Mouse (Mus musculus): ENCODE data around the gene N4bp2l1. TPM values are rescaled to one million over a fixed set of nuclear protein-coding genes. Genes with fewer than 3 reads are reported as not detected.
"Not testable (repeated sequence)": the region's sequence is repeated elsewhere in the genome, so short reads cannot be mapped to it uniquely, and the experiment has no call there.

The N4bp2l1 gene
- 6.9 and 8.6 TPM in 2 replicates for polyA plus RNA-seq (2015; fragmentation: Nextera tagmentation; extraction: Ambion mirVana)

DNA sequence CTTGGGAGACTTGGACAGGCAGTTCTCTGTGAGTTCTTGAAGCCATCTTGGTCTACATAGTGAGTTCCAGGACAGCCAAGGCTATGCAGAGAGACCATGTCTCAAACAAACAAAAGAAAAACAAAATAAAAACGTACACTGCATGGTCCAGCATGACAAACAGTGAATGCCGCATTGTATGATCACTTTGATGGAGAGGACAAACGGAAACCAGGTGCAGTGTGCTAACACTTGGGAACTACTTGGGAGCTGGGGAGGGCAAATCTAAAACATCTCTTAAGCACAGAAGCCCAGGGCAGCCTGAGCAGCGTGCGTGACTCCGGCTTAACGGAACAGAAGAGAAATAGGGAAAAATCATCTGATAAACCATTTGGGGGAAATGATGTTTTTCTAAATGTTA is at the start of gene N4bp2l1:
TSS of gene N4bp2l1 (minus strand) at position 101 of the 400 bp plus-strand sequence.
- Histone ChIP-seq H3K4me3 (replicated peaks; ENCODE audit: low read depth, low read length) (no peak within 1 kb of the TSS), H3K9ac (ENCODE audit: low read depth, low read length) (no peak within 1 kb of the TSS), H3K27ac (no peak within 1 kb of the TSS), H3K27me3 (ENCODE audit: insufficient read depth, low read length) (no peaks in the 10 kb centered on the region), H3K9me3 (replicated peaks; ENCODE audit: low read length) (no peaks in the 10 kb centered on the region), H3K4me2 (ENCODE audit: low read length) (no peak within 1 kb of the TSS), H3K4me1 (replicated peaks; ENCODE audit: insufficient read depth, low read length) (peaks cover 11% of the 10 kb centered on the region; the same call in 1 of the 2 replicates), H3K36me3 (ENCODE audit: insufficient read depth, low read length) (no peaks in the 10 kb centered on the region)
- WGBS, result 92% methylated on average over 7 of the region's 7 CpGs
- ATAC-seq (replicated peaks; ENCODE audit: low FRiP score, low read depth) (no peak), DNase-seq (ENCODE audit: low spot score) (no peak)
- TF ChIP-seq CTCF (IDR thresholded peaks at IDR 0.05; ENCODE audit: low read depth), result no peak

DNA sequence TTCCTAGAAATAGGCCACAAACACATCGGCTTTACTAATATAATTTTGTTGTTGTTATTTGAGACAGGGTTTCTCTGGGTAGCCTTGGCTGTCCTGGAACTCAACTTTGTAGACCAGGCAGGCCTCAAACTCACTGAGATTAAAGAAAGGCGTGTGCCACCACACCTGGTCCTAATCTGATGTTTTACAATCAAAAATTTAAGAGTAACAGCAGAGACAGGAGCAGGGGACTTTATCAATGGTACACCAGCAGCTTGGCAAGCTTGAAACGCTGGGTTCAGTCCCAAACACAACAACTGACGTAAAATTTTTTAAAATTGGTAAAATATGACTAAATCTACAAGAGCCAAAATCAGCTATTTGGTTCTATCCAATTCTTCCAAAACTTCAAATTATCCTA is 47.9 kb upstream of the N4bp2l1 start:
- ATAC-seq (replicated peaks; ENCODE audit: low FRiP score, low read depth) (no peak), DNase-seq (ENCODE audit: low spot score) (no peak)
- no peaks in the 10 kb centered on the region for H3K27me3 ChIP-seq (ENCODE audit: insufficient read depth, low read length)
- H3K4me2 ChIP-seq (ENCODE audit: low read length), result no peak overlapping the region
- H3K9me3 ChIP-seq (replicated peaks; ENCODE audit: low read length), result no peaks in the 10 kb centered on the region
- peaks cover 11% of the 10 kb centered on the region; the same call in 1 of the 2 replicates for H3K36me3 ChIP-seq (ENCODE audit: insufficient read depth, low read length)
- no peaks in the 10 kb centered on the region for H3K4me1 ChIP-seq (replicated peaks; ENCODE audit: insufficient read depth, low read length)
- WGBS, result 97% methylated on average over 4 of the region's 4 CpGs
- H3K27ac ChIP-seq, result no peak overlapping the region
- H3K4me3 ChIP-seq (replicated peaks; ENCODE audit: low read depth, low read length), result no peak overlapping the region
- no peak for TF ChIP-seq CTCF (IDR thresholded peaks at IDR 0.05; ENCODE audit: low read depth)
- H3K9ac ChIP-seq (ENCODE audit: low read depth, low read length), result no peak overlapping the region

DNA sequence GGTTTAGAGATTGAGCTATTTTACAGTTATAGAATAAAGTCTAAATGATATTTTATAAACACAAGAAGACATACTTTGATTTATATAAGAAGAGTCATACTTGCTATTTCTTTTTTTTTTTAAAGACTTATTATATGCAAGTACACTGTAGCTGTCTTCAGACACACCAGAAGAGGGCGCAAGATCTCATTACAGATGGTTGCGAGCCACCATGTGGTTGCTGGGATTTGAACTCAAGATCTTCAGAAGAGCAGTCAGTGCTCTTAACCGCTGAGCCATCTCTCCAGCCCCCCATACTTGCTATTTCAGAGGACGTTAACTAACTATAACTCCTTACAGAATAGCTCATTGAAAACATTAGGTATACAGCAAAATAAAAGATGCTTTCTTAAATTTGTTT is 46.4 kb upstream of the N4bp2l1 start:
- not testable (repeated sequence) for H3K4me3 ChIP-seq (replicated peaks; ENCODE audit: low read depth, low read length); H3K9ac ChIP-seq (ENCODE audit: low read depth, low read length); H3K36me3 ChIP-seq (ENCODE audit: insufficient read depth, low read length); H3K27me3 ChIP-seq (ENCODE audit: insufficient read depth, low read length); H3K9me3 ChIP-seq (replicated peaks; ENCODE audit: low read length); H3K4me2 ChIP-seq (ENCODE audit: low read length); H3K4me1 ChIP-seq (replicated peaks; ENCODE audit: insufficient read depth, low read length); DNase-seq (ENCODE audit: low spot score); H3K27ac ChIP-seq; ATAC-seq (replicated peaks; ENCODE audit: low FRiP score, low read depth)
- WGBS, result 95% methylated on average over 4 of the region's 4 CpGs

DNA sequence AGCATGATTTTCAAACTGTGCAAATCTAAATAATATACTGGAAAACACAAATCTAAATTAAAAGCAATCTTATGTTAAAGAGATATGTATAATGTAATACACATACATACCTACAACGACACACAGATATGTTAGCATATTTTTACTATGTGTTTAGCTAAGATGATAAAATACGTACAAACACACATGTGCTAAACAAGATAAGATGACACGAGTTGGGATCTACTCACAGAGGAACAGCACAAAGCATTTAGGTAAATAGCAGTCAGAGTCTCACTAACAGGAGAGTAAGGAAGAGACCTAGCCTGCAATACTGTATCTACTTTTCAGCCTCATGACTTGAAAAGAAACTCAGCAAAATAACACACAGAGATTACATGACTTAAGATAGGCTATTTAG is 44.5 kb upstream of the N4bp2l1 start:
- H3K4me1 ChIP-seq (replicated peaks; ENCODE audit: insufficient read depth, low read length), result no peaks in the 10 kb centered on the region
- WGBS, result 91% methylated on average over 3 of the region's 3 CpGs
- no peak for ATAC-seq (replicated peaks; ENCODE audit: low FRiP score, low read depth)
- H3K9ac ChIP-seq (ENCODE audit: low read depth, low read length), result no peak overlapping the region
- H3K36me3 ChIP-seq (ENCODE audit: insufficient read depth, low read length), result peaks cover 4% of the 10 kb centered on the region; the same call in 1 of the 2 replicates
- H3K27me3 ChIP-seq (ENCODE audit: insufficient read depth, low read length), result no peaks in the 10 kb centered on the region
- no peaks in the 10 kb centered on the region for H3K9me3 ChIP-seq (replicated peaks; ENCODE audit: low read length)
- H3K4me2 ChIP-seq (ENCODE audit: low read length), result no peak overlapping the region
- H3K27ac ChIP-seq, result no peak overlapping the region
- no peak for TF ChIP-seq CTCF (IDR thresholded peaks at IDR 0.05; ENCODE audit: low read depth)
- H3K4me3 ChIP-seq (replicated peaks; ENCODE audit: low read depth, low read length), result no peak overlapping the region
- DNase-seq (ENCODE audit: low spot score), result no peak

DNA sequence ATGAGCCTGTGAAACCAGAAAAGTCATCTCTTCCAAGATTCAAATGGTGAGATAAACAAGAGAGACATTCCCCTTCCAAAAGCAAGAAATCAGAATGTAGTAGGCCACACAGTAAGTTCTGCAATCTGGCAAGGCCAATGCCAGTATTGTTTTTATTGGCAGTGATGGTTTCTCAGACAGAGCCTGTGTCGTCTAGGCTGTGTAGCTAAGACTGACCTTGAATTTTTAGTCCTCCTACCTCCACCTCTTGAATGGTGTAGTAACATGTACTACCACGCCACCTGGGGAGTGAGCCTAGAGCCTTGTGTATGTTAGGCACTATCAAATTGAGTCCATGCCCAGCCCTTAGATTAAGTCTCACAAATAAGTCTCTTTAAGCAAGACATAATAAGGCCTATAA is 32.7 kb upstream of the N4bp2l1 start:
- Histone ChIP-seq H3K27me3 (ENCODE audit: insufficient read depth, low read length) (no peaks in the 10 kb centered on the region), H3K4me2 (ENCODE audit: low read length) (no peak overlapping the region), H3K9me3 (replicated peaks; ENCODE audit: low read length) (no peaks in the 10 kb centered on the region), H3K36me3 (ENCODE audit: insufficient read depth, low read length) (0 out of 2 replicates have a peak, but pooled peaks cover 1% of the 10 kb centered on the region), H3K9ac (ENCODE audit: low read depth, low read length) (no peak overlapping the region), H3K4me3 (replicated peaks; ENCODE audit: low read depth, low read length) (no peak overlapping the region), H3K27ac (no peak overlapping the region), H3K4me1 (replicated peaks; ENCODE audit: insufficient read depth, low read length) (no peaks in the 10 kb centered on the region)
- no peak for ATAC-seq (replicated peaks; ENCODE audit: low FRiP score, low read depth)
- 68% methylated on average over 2 of the region's 2 CpGs for WGBS
- no peak for TF ChIP-seq CTCF (IDR thresholded peaks at IDR 0.05; ENCODE audit: low read depth)
- no peak for DNase-seq (ENCODE audit: low spot score)

DNA sequence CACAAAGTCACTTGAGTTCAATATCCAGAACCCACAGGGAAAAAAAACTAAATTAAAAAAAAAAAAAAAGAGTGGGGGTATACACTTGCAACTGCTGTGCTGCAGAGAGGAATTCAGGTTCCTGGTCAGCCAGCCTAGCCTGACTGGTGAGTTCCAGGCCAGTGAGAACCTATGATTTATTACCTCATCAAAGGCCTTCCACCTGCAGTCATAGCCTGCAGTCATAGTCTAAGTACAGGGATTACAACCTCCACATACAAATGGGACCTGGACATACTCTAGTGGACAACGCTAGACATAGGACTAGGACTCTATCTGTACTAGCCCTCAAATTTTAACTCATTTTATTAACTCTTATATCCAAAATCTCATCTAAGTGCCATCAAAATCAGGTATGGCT is 32.3 kb upstream of the N4bp2l1 start:
- no peak overlapping the region for H3K4me3 ChIP-seq (replicated peaks; ENCODE audit: low read depth, low read length)
- H3K36me3 ChIP-seq (ENCODE audit: insufficient read depth, low read length), result no peaks in the 10 kb centered on the region
- no peak for DNase-seq (ENCODE audit: low spot score)
- ATAC-seq (replicated peaks; ENCODE audit: low FRiP score, low read depth), result peak; percentile 59; the same call in 1 of the 2 replicates
- WGBS, result 74% methylated on average over 1 of the region's 1 CpGs
- no peak overlapping the region for H3K27ac ChIP-seq
- H3K9me3 ChIP-seq (replicated peaks; ENCODE audit: low read length), result no peaks in the 10 kb centered on the region
- no peak overlapping the region for H3K4me2 ChIP-seq (ENCODE audit: low read length)
- no peaks in the 10 kb centered on the region for H3K27me3 ChIP-seq (ENCODE audit: insufficient read depth, low read length)
- H3K9ac ChIP-seq (ENCODE audit: low read depth, low read length), result no peak overlapping the region
- no peak for TF ChIP-seq CTCF (IDR thresholded peaks at IDR 0.05; ENCODE audit: low read depth)
- H3K4me1 ChIP-seq (replicated peaks; ENCODE audit: insufficient read depth, low read length), result no peaks in the 10 kb centered on the region

DNA sequence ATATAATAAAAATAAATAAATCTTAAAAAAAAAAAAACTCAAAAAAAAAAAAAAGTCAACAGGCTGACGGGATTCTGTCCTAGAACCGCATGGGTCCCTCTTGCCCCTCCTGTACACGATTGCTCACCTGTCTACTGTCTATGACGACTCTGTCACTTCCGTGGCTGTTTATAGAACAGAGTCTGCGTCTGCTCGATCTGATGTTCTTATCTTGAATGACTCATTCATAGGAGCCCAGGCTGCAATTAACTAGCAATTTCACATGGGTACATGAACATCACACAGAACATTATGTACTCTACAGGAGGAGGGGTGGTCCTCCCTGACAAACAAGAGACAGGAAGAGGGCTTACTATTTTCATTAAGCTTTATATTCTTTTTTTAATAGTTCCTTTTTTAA is 28.5 kb upstream of the N4bp2l1 start:
- no peak for DNase-seq (ENCODE audit: low spot score)
- 80% methylated on average over 7 of the region's 7 CpGs for WGBS
- no peaks in the 10 kb centered on the region for H3K4me1 ChIP-seq (replicated peaks; ENCODE audit: insufficient read depth, low read length)
- H3K4me3 ChIP-seq (replicated peaks; ENCODE audit: low read depth, low read length), result no peak overlapping the region
- TF ChIP-seq CTCF (IDR thresholded peaks at IDR 0.05; ENCODE audit: low read depth), result no peak
- H3K4me2 ChIP-seq (ENCODE audit: low read length), result no peak overlapping the region
- H3K27me3 ChIP-seq (ENCODE audit: insufficient read depth, low read length), result no peaks in the 10 kb centered on the region
- no peaks in the 10 kb centered on the region for H3K9me3 ChIP-seq (replicated peaks; ENCODE audit: low read length)
- no peak overlapping the region for H3K27ac ChIP-seq
- no peaks in the 10 kb centered on the region for H3K36me3 ChIP-seq (ENCODE audit: insufficient read depth, low read length)
- ATAC-seq (replicated peaks; ENCODE audit: low FRiP score, low read depth), result no peak
- H3K9ac ChIP-seq (ENCODE audit: low read depth, low read length), result no peak overlapping the region

Data from kidney, postnatal 0 days (tissue).